Mouse (Mus musculus): ENCODE data around the gene Tigd3.

DNA sequence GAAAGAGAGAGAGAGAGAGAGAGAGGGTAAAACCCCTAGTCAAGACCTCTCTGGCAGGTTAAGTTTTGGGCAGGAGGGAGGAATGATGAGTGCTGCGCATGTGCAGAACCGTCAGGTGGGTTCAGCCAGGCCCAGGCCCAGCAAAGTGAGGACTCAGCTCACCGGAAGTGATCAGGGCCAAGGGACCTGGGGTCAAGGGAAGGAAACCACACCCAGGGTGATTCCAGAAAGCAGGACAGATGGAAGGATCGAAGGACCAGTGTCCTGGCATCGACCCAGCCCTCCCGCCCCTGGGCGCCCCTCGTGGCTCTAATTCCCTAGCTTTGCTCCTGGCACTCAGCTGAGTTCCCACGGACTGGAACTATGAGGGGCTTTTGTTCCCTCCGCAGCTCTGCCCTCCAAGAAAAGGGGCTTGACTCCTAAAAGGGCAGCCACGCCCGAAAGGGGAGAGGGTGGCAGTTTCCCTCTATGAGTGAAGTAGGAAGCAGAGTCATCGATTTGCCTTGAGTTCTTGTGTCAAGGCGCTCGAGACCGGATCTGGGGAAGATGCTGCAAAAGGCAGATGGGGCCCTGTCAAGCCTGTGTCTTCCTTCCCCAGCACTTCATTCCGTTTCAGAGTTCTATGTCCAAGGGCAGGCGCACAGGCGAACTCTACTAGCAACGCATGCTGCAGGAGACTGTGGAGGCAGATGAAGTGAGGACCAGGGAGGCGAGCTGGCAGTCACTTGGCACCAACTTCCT, 43.3 kb upstream of the Tigd3 start:
- TF ChIP-seq CTCF (IDR thresholded peaks at IDR 0.05; ENCODE audit: control insufficient read depth, insufficient read depth, insufficient replicate concordance, low read depth, low read length) (no peak), POLR2A (IDR thresholded peaks at IDR 0.05; ENCODE audit: control insufficient read depth, low read depth, low read length) (no peak)
